Mouse (Mus musculus): ENCODE results near the gene Npff.

Gene Npff

GRCm38 (mm10) chr15:102524892-102525485 lies at the start of gene Npff:
Npff (minus strand) TSS chr15:102524942.
- peak; percentile 84 for DNase-seq (ENCODE audit: low spot score)

DNA sequence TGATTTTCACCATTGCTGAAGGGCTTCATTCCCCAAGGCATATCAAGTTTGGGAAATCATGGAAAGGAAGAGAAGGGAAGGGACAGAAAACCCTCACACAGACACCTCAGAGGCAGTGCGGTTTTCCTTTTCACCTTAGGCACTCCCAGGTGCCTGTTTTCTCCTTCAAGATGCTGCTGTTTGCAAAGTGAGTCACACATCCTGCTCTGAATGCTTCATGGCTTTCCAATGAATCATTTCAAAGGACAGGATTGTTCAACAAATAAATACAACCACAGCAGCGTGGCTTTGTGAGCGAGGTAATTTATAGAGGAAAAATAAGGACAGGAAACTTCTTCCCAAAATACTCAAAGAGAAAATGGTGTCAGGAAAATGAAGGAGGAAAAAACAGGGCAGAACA lies 47.3 kb upstream of the Npff start:
- DNase-seq (ENCODE audit: low spot score) = no peak

DNA sequence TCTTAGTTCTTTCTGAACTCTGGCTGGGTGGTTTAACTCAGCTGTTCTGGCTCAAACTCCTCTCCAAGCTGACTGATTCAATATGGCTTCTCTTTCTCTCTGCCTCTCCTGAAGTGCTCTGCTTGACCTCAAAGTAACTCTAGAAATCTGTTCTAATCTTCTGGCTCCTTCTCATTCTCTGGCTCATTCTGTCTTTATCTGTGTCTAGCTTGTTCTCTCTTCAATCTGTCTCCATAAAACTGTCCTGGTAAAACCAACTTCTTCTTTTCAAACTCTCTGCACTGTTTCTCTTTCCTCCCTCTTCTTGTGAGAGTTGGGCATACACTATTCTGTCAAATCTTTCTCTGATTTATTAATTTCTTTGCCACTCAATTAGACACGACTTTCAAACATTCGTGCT lies 43.1 kb upstream of the Npff start:
- DNase-seq (ENCODE audit: low spot score) = no peak

DNA sequence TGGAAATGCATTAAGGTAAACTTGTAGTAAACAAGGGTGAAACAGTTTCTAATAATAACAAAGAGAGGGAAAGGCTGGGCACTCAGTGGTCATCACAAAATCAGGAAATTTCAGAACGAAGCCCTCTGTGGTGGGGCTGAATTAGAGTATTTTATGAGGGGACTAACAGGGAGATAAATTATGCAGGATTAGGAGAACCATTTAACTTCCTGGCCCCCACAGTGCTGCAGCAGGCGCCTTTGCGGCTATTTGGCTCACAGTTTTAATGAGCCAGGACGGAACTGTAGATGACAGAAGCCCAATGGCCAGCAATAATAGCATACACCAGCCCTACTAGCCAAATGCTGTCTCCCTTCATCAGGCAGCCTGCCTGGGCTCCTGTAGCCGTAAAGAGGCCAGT lies 38.9 kb upstream of the Npff start:
- DNase-seq (ENCODE audit: low spot score) = no peak

- no peak for DNase-seq (ENCODE audit: low spot score)
Observed at GRCm38 (mm10) chr15:102563061-102563460, 38.3 kb upstream of the Npff start.

DNA sequence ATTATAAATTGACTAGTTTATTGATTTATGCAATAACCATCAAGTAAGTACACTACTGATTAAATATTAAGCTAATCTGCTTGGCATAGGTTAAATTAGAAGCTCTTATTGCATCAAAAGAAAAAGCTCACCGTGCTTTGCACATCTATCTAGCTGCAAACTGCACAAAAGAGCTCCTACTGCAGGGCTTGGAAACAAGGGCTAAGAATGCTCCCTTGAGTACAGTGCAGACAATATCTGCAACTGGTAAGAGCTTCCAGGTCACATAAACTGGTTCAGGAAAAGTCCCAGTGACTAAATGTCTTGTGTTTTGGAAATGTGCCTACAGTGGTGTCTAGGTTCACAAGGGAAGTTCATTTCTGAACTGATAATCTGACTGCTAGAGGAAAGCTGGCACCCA lies 37.7 kb upstream of the Npff start:
- DNase-seq (ENCODE audit: low spot score) = no peak

GRCm38 (mm10) chr15:102557580-102557979 lies 32.8 kb upstream of the Npff start:
- DNase-seq (ENCODE audit: low spot score) = no peak

DNA sequence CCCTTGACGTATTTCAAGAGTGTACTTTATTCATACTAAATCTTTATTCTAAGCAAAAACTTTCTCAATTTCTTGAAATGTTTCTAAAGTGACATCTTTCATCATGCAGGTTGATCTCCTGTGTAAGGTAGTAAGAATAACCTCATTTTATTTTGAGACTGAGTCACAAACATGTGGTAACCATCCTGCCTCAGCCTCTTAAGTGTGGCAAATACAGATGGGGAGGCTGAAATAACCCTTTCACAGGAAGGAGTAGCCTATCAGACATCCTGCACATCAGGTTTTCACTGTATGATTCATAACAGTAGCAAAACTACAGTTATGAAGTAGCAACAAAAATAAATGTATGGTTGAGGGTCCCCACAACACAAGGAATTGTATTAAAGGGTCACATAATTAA lies 30.8 kb upstream of the Npff start:
- no peak for DNase-seq (ENCODE audit: low spot score)

GRCm38 (mm10) chr15:102552599-102552998 lies 27.9 kb upstream of the Npff start:
- no peak for DNase-seq (ENCODE audit: low spot score)

- DNase-seq (ENCODE audit: low spot score) = peak; percentile 29
Observed at GRCm38 (mm10) chr15:102547478-102547877, 22.7 kb upstream of the Npff start.

DNA sequence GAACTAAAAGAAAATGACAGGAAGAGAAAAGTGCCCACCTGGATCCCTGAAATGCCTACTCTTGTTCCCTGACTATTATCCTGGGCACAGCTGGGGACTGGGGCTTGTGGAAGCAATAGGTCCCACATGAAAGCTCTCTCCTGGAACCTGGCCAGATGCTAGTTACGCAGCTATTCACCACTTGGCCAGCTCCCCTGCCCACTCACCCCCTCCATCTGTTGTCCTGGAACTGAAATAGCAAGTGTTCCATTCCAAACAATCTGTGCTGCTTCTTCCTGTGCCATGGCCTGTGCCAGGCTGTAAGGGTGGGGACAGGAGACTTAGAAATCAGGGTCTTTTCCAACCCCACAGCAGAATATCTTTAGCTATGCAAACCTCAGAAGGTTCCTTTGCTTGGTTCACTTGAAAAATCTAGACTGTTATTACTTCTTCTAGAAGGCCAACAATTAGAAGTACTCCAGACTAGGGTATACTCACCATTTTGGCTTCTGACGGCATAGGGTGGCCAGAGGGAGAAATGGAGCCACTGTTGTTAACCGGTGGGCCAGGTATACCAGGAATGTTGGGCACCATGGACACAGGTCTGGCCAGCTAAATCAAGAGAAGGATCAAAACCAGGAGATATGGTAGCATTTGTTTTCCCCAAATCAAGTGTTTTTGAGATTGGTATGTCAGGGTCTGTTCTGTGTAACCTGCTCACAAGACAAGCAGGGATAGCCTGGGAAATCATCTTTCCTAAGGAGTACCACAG lies 22.1 kb upstream of the Npff start:
- peak; percentile 47 for DNase-seq (ENCODE audit: low spot score)

DNA sequence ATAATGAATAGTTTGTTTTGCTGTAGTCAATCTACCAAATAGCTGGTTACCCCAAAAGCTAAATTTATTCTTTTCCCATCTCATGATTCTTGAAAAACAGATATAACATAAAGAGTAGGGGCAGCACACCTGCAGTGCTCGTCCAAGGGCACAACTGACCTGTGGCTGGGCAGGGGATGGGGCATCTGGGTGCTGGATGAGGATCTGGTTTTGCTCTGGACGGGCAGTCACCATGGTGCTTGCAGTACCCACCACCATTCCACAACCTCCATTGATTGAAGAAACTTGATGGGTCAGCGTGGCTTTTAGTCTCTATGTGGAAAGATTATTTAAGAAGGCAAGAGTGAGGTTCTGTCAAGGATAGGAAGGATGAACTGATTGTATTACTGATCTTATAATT lies 21.5 kb upstream of the Npff start:
- peak; percentile 33 for DNase-seq (ENCODE audit: low spot score)

- peak; percentile 23 for DNase-seq (ENCODE audit: low spot score)
Observed at GRCm38 (mm10) chr15:102544801-102545200, 20.1 kb upstream of the Npff start.

- no peak for DNase-seq (ENCODE audit: low spot score)
Observed at GRCm38 (mm10) chr15:102533926-102534325, 9.2 kb upstream of the Npff start.

DNA sequence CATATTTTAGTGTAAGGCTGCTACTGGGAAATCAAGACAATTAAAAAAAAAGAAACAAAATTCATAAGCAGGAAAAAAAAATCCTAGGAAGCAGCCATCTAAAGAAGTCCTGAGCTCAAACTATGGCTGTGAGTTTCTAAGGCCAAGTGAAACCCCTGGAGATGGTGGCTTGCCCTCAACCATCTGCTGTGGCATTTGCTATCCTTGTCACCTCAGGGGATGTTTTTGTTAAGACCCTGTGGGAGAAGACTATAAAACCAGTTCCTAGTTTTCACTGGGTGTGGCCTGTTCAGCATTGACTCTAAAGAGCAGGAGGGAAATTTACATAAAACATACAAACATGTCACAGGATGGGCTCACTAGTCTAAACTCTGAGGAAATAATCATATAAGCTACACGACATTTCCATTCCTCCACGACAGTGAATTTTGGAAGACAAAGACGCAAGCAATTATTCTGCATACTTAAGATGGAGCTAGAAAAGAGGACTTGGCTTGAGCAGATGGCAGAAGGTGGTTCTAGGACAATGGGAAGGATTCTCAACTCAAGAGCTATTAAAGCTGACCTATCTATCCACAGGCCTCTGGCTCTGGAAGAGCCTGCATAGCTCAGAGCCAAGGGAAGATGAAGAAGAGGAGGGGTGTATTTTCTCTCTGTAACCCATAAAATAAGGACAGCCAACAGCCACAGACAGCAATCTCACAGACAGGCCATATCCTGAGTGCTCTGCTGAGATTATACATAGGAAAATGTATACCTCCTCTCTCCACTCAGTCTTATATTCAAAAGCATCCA lies 7.6 kb upstream of the Npff start:
- DNase-seq (ENCODE audit: low spot score) = no peak

DNA sequence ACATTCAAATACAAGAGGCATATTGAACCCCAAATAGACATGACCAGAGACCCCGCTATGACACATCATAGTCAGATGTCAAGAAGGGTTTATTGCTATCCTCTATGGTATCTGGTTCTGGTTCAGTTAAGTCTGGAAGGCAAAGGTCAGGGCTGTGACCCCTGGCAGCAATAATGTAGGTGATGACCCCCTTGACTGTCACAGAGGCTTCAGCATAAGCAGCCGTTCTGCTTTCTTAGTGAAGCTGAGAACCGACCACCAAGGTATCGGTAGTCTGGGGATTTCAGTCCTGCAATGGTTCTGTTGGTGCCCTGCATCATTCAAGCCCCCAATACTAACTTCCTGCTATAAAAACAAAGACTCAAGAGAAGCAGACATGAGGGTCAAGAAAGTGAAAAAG lies 6.8 kb upstream of the Npff start:
- no peak for DNase-seq (ENCODE audit: low spot score)

GRCm38 (mm10) chr15:102530566-102530965 lies 5.8 kb upstream of the Npff start:
- DNase-seq (ENCODE audit: low spot score) = no peak

GRCm38 (mm10) chr15:102528396-102528795 lies 3.7 kb upstream of the Npff start:
- no peak for DNase-seq (ENCODE audit: low spot score)

GRCm38 (mm10) chr15:102527936-102528335 lies 3.2 kb upstream of the Npff start:
- no peak for DNase-seq (ENCODE audit: low spot score)

DNA sequence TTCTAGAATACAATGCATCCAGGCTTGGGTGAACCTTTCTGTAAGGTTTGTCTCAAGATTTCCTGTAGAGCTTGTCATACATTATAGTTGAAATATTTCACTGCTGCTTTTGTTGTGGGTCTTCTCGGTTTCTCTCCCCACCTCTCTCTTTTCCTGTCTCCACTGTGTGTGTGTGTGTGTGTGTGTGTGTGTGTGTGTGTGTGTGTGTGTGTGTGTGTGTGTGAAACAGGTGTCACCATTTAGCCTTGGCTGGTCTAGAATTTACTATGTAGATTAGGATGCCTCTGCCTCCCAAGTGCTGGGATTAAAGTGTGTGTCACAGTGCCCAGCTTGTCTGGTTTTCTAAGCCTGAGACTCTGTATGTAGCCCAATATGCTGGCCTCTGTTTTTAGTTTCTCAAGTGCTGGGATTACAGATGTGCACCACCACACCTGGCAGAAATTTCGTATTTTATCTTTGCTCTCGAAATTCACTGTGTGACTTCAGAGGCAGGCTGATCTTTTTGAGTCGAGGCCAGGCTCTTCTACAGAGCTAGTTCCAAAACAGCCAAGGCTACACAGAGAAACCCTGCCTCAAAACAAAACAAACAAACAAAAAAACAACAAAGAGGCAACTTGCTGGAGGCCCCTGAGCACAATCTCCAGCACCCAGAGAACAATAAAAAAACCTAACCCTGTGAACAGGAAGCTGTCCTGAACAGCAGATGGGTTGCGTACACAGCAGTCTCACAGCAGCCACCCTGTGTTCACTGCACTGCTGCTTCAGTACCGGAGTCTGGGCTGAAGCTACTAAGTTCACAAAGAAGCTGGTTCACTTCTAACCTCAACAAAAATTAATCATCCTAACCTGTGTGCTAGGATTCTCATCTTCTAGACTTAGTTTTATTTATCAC lies 1.6 kb upstream of the Npff start:
- no peak for DNase-seq (ENCODE audit: low spot score)

GRCm38 (mm10) chr15:102521480-102521879 lies 3.3 kb downstream of the Npff start:
- no peak for DNase-seq (ENCODE audit: low spot score)

GRCm38 (mm10) chr15:102520416-102520815 lies 4.3 kb downstream of the Npff start:
- DNase-seq (ENCODE audit: low spot score) = no peak

Data from testis, postnatal 10 days (tissue).